Mouse (Mus musculus) adrenal gland, adult 2 months (tissue): ENCODE results near the gene Arl3. TPM values are rescaled to one million over a fixed set of nuclear protein-coding genes. Genes with fewer than 3 reads are reported as not detected.

Source experiments
- DNase-seq: peaks from one replicate; pipeline ENCODE4 v3.0.0; 2021
- polyA plus RNA-seq: library from polyadenylated mRNA; depleted of rRNA; stranded (reverse); fragments of >200 nt; gene quantifications from 2 replicates; pipeline ENCODE4 v1.2.3, GENCODE M21; 2012
- total RNA-seq, 2 experiments: library from RNA; stranded (reverse); gene quantifications; 2 replicates each; pipeline ENCODE4 v1.2.3; 2021

Arl3 gene
- total and polyA plus RNA-seq, 3 experiments: 11.7 to 75.1 (median 51.6) TPM

DNA sequence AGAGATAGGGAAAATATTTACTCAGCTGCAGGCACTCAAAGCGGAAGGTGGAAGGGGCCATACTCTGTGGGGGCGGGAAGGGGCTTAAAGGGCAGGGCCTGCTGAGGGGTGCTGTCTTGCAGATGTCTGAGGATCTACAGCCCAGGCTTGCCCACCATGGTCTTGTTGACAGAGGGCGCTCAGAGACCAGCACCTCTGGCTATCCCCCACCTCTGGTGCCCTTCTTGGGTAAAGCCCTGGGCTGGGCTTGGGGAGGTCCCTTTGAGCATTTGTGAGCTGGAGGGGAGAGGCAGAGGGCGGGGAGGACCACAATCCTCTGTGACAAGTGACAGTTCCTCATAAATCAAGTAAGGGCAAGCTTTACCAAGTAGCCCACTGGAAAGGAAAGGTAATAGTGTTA is 39.9 kb downstream of the Arl3 start:
- no peak for DNase-seq

DNA sequence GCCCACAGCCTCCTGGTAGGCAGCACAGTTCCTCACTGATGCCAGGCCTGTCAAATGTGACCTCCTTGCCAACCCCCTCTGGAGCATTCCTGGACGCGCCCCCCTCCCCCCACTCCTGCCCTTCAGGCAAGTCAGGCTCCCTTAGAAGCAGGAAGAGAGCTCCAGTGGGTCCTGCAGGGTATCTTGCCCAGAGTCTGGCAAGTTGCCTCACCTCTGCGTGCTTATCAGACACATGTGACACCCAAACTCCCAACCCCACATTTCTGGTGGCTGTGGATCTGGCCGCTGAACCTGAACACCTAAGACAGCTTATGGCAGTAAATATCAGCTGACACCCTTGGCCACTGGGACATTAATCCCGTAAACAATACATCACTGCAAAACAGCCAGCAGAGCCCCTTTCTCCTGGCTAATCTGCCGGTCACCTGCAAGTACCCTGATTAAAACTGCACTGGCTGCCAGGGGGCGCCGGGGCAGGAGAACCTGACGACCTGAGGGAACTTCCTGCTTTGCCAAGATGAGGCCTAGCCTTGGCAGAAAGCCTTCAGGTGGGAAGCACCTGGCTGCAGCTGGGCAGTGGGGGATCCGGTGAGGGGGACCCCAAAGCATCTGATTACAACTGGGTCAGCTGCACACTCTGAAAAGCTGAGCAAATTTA is 40.8 kb downstream of the Arl3 start:
- peak; percentile 48 for DNase-seq

DNA sequence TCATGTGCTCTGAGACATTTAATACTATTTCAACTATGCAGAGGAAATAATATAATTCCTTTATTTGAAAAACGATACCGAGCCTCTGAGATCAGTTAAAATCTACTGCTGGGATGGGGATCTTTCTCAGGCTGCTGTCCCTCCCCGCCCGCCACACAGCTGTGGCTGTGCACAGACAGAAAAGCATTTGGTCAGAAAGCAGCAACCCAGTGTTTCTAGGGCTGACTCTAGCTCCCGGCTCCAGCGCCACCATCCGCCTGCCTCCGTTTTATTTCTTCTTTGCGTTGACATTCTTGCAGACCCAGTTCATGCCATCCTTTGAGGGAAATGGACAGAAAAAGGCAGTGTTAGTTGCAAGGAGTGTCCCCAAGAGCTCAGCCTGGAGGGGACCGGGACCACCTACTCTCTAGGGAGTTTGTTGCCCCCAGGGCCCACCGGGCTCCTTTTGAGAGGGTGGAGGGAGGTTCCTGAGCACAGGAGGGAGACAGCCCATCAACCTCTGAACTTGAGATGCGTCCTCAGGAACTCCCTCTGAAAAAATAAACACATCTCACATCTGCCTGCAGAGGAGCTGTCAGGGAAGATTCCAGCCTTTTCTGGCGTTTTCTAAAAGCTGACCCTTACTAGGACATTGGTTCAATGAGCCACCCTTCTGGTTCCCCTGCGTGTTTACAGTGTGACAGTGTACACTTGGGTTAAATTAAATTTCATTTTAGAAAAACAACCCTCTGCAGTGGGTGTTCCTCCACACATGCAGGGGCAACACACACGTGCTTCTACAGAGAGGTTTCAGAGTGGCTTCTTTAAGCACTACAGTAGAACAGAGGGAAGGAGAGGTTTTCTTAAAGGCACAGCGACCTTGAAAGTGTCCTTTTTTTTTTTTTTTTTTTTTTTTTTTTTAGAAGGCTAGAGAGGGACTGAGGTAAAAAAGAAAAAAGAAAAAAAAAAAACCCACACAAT is 41.6 kb downstream of the Arl3 start:
- DNase-seq: peak; percentile 44

DNA sequence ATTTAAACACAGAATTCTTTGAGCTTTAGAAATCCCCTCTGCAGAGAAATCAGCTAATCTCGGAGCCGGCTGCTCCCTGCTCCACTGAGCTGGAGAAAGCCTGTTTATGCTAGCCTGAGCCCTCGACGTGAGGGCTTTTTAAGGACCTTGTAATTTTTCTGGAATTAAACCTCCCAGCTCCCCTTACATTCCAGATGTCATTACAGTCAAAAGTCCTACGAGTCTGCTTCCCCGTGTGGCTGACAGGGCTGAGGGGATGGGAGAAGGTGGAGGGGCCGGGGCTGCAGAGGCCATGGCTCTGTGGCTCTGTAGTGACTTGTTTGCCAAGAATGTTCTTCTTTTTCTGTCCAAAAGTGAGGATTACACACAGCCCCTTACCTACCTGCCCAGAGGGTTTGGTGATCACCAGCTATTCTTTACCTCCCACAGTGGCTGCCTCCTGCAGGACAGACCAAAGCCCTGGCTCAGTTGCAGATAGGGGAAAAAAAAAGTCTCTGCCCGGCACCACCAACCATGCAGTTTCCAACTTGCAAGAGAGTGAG is 42.5 kb downstream of the Arl3 start:
- DNase-seq: no peak

DNA sequence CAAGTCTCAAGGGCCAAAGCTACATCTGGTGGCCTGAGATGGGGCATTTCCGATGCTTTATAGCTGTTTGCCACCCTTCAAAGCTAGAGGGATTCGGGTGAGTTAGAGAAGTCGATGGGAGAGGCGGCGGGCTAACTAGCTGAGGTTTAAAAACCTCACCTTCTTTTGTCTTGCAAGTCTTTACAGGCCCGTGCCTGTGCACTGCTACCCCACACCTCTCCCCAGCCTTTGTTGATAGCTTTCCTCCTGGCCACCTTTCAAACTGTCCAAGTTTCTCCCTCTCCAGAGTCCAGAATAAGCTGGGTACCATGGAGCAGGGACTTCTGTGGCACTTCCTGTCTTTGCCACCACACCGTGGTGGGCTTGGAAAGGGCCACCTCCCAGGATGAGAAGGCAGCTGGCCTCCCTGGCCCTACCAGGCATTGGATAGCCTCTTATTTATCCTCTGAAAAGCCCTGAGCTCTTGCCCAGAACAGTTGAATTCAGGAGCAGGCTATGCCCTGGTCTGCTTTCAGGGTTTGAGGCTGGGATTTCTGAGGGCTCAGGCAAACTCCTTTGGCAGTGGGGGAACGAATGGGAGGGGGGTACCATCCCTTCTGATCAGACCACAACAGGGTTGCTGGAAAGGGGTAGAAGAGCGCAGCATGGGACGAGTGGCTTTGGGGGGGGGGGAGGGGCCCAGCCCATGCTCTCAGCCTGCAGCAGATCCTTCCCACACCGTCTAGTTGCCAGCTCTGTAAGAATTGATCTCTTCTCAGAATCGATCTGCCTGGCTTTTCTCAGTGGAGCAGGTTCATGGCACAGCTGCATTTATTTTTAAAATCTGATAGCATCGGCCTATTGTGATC is 43.2 kb downstream of the Arl3 start:
- no peak for DNase-seq

DNA sequence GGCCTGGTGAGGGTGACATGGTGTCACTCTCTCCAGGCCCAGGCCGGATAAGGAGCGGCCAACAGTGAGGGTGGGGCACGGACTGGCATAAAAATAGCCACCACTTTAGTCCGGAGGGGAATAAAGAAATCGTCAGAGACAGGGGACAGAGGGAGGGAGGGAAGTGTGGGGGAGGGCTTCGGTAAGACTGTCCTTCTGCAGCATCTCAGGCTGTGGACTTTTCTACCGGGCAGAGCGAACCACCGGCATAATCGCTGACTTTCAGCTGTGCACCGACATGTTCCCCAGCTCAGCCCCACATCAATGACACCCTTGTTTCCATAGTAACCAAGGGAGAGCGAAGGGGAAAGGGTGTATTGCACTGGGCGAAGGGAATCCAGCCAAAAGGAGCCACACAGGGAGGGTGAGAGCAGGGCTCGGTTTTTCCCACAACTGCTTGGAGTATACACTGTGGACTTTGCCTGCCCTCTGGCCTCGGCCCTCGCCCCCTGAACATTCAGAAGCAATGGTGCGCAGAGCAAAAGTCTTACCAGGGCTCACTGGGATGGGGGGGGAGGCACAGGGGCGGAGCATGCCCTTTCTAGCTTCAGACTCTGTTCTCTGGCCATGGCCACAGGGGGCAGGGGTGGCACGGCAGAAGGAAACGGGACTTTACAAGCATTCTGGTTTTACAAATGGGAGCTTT is 44.3 kb downstream of the Arl3 start:
- DNase-seq: peak; percentile 85

DNA sequence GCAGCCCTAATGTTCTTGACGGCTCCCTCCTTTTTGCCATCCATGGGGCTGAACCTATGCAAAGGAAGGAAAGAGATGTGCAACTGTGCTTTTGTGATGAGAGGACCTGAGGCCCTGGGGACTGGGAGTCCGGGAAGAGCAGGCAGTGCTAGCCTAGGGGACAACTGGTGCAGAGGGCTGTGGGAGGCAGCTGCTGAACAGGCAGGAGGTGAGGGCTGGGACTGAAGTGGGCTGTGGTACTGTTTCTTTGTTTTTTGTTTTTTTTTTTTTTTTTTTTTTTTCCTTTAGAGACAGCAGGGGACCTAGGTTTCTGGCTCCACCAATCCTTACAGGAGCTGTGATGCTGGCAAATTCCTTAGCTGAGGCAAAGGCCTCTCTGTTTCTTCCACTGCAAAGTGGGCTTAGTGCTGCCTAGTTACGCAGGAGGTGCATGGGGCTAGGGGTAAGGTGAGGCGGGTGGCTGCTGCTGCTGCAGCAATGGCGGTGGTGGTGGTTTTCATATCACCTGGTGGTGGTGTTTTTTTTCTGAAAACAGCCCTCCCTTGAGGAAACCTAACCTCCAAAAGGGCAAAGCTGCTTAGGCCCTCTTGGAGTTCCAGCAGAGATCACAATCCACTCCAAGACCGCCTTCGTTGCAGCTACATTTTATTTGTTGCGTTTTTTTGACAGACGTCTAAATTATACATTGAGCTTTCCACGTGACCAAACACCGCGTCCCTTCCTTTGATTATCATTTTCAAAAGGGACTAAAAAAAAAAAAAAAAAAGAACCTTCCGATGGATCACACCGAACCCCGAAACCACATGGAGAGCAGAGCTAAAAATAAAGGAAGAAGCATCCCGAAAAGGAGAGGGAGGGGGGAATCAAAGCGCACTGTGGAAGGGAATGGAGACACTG is 45.1 kb downstream of the Arl3 start:
- DNase-seq: no peak

DNA sequence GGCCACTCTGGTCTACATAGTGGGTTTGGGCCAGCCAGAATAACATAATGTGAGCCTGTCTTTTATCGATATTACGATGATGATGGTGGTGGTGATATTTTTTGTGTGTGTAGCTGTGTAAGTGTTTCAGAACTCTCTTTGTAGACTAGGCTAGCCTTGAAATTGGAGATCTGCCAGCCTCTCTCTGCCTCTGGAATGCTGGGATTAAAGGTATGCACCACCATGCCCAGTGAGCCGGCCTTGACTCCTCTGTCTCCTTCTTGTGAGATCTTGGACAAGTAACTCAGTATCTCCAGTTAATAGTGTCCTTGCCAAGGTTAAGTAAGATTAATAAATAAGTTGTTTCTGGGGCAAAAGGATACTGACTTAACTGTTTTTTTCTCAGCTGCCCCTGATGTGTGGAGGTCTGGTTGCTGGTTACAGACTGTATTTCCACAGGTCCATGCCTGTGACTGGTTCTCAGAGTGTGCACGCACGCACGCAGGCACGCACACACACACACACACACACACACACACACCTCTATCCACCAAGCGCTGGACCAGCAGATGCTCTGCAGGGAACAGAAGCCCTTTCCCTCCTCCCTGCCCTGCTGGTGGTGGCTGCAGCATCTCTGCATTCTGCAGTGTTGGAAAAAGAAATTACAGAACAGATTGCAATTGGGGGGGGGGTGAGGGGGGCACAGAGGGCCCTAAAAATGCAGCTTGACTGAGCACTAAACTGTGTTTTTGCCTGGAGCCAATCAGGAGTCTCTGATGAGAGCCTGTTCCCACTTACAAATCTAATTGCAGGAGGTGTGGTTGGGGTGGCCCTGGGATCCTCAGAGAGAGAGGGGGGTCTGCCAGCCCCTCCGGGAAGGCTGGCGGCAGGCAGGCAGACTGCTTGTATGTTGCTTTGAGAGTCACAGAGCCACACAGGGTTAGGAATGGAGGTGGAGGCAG is 47.0 kb downstream of the Arl3 start:
- DNase-seq: peak; percentile 34

DNA sequence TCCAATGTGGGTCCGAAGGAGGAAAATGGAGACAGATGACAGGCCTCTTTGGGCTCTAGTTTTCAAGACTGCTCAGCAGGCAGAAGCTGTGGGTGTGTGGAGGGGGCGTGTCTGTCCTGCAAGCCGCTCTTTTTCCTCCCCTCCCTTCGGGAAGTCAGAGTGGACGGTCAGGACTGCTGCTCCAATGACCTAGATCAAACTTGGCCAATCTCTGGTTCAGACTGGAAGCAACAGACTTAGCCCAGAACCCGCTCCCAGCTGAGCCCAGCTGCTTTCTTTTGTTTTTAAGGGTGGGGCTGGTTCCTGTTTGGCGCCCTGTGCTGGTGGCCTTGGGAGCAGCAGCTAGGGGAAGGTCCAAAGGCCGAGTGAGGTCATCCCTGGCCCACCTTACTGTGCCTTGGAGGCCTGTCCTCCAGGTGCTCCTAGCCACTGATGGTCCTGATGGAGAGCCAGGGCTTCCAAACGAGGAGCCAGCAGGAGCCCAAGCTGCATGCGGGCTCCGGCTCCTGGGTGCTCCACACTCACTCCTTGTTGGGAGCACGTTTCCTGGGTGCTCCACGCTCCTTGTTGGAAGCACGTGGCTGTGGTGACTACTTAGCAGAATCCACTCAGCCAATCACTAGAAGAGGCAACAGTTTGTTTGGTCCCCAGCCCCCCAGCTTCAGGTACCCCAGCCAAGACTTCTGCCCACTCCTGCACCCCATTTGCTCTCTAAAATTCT is 48.2 kb downstream of the Arl3 start:
- DNase-seq: peak; percentile 81

DNA sequence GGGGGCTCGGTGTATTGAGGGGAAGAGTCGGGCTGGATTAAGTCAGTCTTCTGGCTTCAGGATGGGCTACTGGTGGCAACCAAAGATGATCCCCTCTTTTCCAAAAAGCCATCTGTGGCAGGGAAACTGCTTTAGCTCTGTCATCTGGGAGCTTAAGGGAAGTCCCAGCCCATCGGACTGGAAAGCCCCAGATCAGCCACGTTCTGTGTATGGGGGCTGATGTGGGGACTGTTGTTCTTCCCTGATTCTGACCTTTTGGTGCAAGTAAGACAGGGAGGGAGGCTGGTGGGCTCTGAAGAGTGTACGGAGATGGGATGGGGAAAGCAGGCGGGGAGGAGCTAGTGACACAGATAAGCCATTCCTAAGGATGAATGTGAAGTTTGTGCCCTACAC is 48.9 kb downstream of the Arl3 start:
- DNase-seq: no peak

DNA sequence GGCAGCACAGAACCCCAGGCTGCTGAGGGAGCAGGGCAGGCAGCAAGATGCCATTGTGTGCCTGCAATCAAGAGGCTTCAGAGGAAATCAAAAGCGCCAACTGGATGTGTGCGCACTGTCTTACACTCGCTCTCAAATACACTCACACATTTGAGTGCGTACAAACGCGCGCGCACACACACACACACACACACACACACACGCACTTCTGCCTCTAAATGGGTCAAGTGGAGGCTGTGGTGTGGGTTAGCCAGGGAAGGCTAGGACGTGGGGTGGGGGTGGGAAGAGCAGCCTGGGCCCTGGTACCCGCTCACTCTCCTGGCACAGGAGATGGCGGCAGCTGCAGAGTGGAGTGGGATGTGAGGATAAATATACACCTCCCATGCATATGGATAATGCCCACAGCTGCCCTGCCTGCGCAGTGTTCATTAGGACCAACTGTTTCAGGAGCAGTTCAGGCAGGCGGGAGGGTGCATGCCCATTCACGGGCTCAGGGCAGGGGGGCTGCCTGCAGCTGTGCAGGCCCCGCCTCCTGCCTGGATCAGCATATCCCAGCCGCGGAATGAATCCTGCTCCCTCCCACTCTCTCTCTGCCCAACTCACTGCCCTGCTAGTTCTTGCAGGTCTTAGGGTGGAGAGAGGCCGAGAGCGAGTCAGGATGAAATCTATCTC is 49.4 kb downstream of the Arl3 start:
- peak; percentile 79 for DNase-seq

DNA sequence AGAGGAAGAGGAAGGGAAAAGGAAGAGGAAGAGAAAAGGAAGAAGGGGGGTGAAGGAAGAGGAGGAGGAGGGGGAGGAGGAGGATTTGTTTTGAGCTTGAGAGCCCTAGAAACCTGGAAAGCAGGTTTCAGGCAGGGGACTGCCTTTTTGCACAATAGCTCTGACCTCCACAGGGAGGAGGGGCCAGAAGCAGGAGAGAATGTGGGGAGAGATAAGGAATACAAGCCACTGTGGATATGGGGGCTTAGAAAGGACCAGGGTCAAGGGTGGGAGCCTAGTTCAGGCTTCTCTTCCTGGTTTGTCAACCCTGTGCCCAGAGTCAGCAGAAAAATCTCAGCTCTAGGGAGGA is 49.9 kb downstream of the Arl3 start:
- DNase-seq: no peak

DNA sequence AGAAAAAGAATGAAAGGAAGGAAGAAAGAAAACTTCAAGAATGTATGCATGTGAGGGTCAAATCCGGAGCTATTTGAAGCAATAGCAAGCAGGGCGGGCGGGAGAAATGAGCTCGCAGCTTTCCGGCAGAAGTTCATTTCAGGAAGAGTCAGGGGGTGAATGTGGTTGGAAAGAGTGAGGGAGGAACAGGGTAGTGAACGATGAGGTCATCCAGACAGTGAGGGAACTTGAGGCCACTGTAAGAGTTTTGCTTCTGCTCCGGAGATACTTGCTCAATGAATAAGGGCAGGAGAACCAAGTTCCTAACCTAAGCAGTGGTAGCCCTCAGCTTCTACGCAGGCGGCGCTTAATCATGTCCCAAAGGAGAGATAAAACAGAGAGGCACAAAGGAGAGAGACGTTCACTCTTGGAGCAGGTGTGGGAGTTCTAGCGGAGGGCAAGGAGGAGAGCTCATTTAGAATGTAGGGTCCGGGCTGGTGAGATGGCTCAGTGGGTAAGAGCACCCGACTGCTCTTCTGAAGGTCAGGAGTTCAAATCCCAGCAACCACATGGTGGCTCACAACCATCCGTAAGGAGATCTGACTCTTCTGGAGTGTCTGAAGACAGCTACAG is 50.5 kb downstream of the Arl3 start:
- DNase-seq: peak; percentile 27

DNA sequence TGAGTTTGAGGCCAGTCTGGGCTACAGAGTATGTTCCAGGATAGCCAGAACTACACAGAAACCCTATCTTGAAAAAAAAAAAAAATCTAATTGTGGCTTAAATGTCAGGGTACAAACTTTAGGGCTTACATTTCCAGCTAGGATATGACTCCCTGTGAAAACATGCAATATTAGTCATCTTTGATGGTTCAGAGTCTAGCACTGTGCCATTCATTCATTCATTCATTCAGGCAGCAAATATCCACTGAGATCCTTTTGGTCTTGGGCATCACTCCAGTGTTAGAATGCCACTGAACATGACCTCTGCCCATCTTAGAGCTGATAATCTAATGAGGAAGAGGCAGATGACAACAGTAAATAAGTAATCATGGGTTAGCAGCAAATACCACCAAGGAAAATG is 51.3 kb downstream of the Arl3 start:
- DNase-seq: no peak

DNA sequence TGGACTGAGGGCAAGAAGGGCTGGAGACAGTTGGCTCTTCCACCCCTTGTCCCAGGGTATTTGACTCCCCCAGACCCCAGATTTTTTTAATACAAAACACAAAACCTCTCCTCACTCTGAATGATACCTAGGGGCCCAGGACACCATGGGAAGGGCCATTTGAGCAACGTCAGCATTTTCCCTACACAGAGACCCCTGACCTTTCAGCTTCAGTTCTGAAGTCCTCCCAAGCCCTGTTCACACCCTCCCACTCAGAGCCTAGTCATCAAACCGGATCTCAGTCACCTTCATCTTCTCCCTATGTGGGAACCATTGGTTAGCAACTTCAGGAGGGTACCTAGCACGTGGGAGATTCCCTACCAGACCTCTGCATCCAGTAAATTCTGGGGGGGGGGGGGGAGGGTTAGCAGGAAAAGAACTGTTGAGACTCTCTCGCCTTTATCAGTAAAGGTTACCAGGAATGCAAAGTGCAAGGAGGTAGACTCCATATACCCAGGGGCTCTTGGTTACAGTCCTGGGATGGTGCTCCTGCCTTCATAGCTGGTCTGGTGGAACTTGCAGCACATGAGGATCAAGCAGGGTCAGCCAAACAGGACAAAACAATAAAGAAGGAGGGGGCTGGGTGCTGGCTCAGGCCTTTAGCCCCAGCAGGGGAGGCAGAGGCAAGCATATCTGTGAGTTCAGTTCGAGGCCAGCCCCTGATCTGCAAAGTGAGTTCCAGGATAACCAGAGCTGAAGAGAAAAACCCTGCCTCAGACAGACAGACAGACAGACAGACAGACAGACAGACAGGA is 54.0 kb downstream of the Arl3 start:
- no peak for DNase-seq

DNA sequence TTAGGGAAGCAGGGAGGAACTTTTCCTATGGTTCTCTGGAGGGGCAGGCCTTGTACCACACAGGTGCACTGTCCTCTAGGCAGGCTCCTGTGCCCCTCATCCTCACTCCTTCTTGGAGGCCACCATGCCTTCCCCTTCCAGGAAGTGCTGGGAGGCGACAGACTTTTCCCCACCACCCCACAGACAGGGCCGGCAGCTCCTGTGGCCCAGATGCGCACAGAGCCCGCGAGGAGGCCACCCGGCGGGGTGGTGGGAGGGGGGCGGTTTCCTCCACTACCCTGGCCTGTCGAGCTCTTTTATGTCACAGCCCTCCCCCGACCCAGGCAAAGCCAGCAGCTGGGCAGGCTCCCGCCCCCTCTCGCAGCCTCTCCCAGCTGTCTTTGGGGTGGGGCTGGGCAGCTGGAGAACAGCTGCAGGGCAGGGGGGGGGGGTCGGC is 54.6 kb downstream of the Arl3 start:
- DNase-seq: peak; percentile 39
